Mouse (Mus musculus): ENCODE measurements around the gene Kmo. TPM values are rescaled to one million over a fixed set of nuclear protein-coding genes. Genes with fewer than 3 reads are reported as not detected.
A peak's percentile ranks its signal among the peaks of the same experiment; 100 is the strongest.

Kmo gene
- polyA plus RNA-seq, 1 experiment = 0.16 TPM

GRCm38 (mm10) chr1:175692246-175692996, 72.2 kb downstream of the Kmo start, which contains the start of the genes Opn3 and Chml:
Gene Opn3 (minus strand): TSS chr1:175692776.
Gene Chml (minus strand): TSS chr1:175692901.
- peak; percentile 96 to 97 for DNase-seq (ENCODE audit: extremely low spot score in 1 of 2, low spot score in 1 of 2)

- DNase-seq (ENCODE audit: extremely low spot score in 1 of 2, low spot score in 1 of 2) = no peak
Measured at GRCm38 (mm10) chr1:175692997-175693361, 72.8 kb downstream of the Kmo start.

- peak in 1 of 2 experiments; percentile 35 for DNase-seq (ENCODE audit: extremely low spot score in 1 of 2, low spot score in 1 of 2)
Measured at GRCm38 (mm10) chr1:175693429-175693960, 73.3 kb downstream of the Kmo start.

GRCm38 (mm10) chr1:175698293-175698692, 78.1 kb downstream of the Kmo start, which contains the start of gene Wdr64:
Gene Wdr64 (plus strand): TSS chr1:175698593.
- DNase-seq (ENCODE audit: extremely low spot score in 1 of 2, low spot score in 1 of 2) = no peak

- no peak for DNase-seq (ENCODE audit: extremely low spot score in 1 of 2, low spot score in 1 of 2)
Measured at GRCm38 (mm10) chr1:175699375-175699774, 79.2 kb downstream of the Kmo start.

- no peak for DNase-seq (ENCODE audit: extremely low spot score in 1 of 2, low spot score in 1 of 2)
Measured at GRCm38 (mm10) chr1:175699796-175700195, 79.6 kb downstream of the Kmo start.

- DNase-seq (ENCODE audit: extremely low spot score in 1 of 2, low spot score in 1 of 2) = no peak
Measured at GRCm38 (mm10) chr1:175701145-175701544, 81.0 kb downstream of the Kmo start.

GRCm38 (mm10) chr1:175707599-175707998, 87.4 kb downstream of the Kmo start:
- no peak for DNase-seq (ENCODE audit: extremely low spot score in 1 of 2, low spot score in 1 of 2)

GRCm38 (mm10) chr1:175708013-175708412, 87.8 kb downstream of the Kmo start:
- DNase-seq (ENCODE audit: extremely low spot score in 1 of 2, low spot score in 1 of 2) = no peak

Other genes with a start within 250 kb of the Kmo start
- 67.3 and 71.4 TPM in 2 replicates for gene Rgs7, start 127.9 kb upstream of the Kmo start, polyA plus RNA-seq (2012; rRNA removed)
- 102 and 108 TPM in 2 replicates for gene Fh1, start 5.3 kb downstream of the Kmo start, polyA plus RNA-seq (2012; rRNA removed)
- gene Opn3, start 72.4 kb downstream of the Kmo start, polyA plus RNA-seq (2012; rRNA removed) = 6.5 and 6.8 TPM in 2 replicates
- 4.2 and 4.6 TPM in 2 replicates for gene Chml, start 72.5 kb downstream of the Kmo start, polyA plus RNA-seq (2012; rRNA removed)
- gene Wdr64, start 78.2 kb downstream of the Kmo start, polyA plus RNA-seq (2012; rRNA removed) = 0.04 TPM in 1 of 2 replicates, not detected in the other

All from frontal cortex, adult 2 months (tissue).